Mouse (Mus musculus): Measurements from ENCODE around the gene Rrm2. TPM values are rescaled to one million over a fixed set of nuclear protein-coding genes. Genes with fewer than 3 reads are reported as not detected.

Gene Rrm2
- polyA plus RNA-seq, 1 experiment from 2014 or later, result 147 TPM

GRCm38 (mm10) chr12:24757387-24757786, 49.3 kb downstream of the Rrm2 start:
- H3K4me3 ChIP-seq (ENCODE audit: low read length), result no peak overlapping the region
- H3K9me3 ChIP-seq (ENCODE audit: control insufficient read depth, low read length), result no peaks in the 10 kb centered on the region
- no peak overlapping the region for H3K9ac ChIP-seq (ENCODE audit: low read depth, low read length)
- no peak overlapping the region for H3K4me2 ChIP-seq (ENCODE audit: low read depth, low read length)
- H3K36me3 ChIP-seq (ENCODE audit: control insufficient read depth, insufficient read depth, low read length), result no peaks in the 10 kb centered on the region
- peak; percentile 70 for ATAC-seq
- no peaks in the 10 kb centered on the region for H3K27me3 ChIP-seq (replicated peaks; ENCODE audit: control insufficient read depth, insufficient read depth, low read length)
- H3K27ac ChIP-seq (ENCODE audit: low read length), result no peak overlapping the region
- H3K4me1 ChIP-seq (ENCODE audit: control insufficient read depth, insufficient read depth, low read length), result peaks cover 3% of the 10 kb centered on the region; the same call in 1 of the 2 replicates

- ATAC-seq, result no peak; the same call in 1 of the 2 replicates
- 22% methylated on average over 6 of the region's 6 CpGs for WGBS
- Histone ChIP-seq H3K9me3 (ENCODE audit: control insufficient read depth, low read length) (no peaks in the 10 kb centered on the region), H3K4me1 (ENCODE audit: control insufficient read depth, insufficient read depth, low read length) (peaks cover 3% of the 10 kb centered on the region; the same call in 1 of the 2 replicates), H3K27ac (ENCODE audit: low read length) (no peak overlapping the region), H3K27me3 (replicated peaks; ENCODE audit: control insufficient read depth, insufficient read depth, low read length) (no peaks in the 10 kb centered on the region), H3K4me3 (ENCODE audit: low read length) (no peak overlapping the region), H3K9ac (ENCODE audit: low read depth, low read length) (no peak overlapping the region), H3K36me3 (ENCODE audit: control insufficient read depth, insufficient read depth, low read length) (no peaks in the 10 kb centered on the region), H3K4me2 (ENCODE audit: low read depth, low read length) (no peak overlapping the region)
Measured at GRCm38 (mm10) chr12:24758374-24758773, 50.3 kb downstream of the Rrm2 start.

- H3K36me3 ChIP-seq (ENCODE audit: control insufficient read depth, insufficient read depth, low read length), result no peaks in the 10 kb centered on the region
- no peak overlapping the region for H3K9ac ChIP-seq (ENCODE audit: low read depth, low read length)
- H3K4me3 ChIP-seq (ENCODE audit: low read length), result no peak overlapping the region
- H3K4me1 ChIP-seq (ENCODE audit: control insufficient read depth, insufficient read depth, low read length), result peaks cover 3% of the 10 kb centered on the region; the same call in 1 of the 2 replicates
- ATAC-seq, result no peak
- no peak overlapping the region for H3K27ac ChIP-seq (ENCODE audit: low read length)
- H3K4me2 ChIP-seq (ENCODE audit: low read depth, low read length), result 0 out of 2 replicates have a peak overlapping the region, but pooled peaks have one; percentile 15
- 6% methylated on average over 3 of the region's 3 CpGs for WGBS
- H3K27me3 ChIP-seq (replicated peaks; ENCODE audit: control insufficient read depth, insufficient read depth, low read length), result no peaks in the 10 kb centered on the region
- H3K9me3 ChIP-seq (ENCODE audit: control insufficient read depth, low read length), result no peaks in the 10 kb centered on the region
Measured at GRCm38 (mm10) chr12:24762253-24762652, 54.2 kb downstream of the Rrm2 start.

Other genes with a start within 250 kb of the Rrm2 start
- gene Taf1b, start 209.9 kb upstream of the Rrm2 start, polyA plus RNA-seq (2015; fragmentation: Nextera tagmentation; extraction: Ambion mirVana), result 15.7 and 18.5 TPM in 2 replicates
- gene Grhl1, start 136.0 kb upstream of the Rrm2 start, polyA plus RNA-seq (2015; fragmentation: Nextera tagmentation; extraction: Ambion mirVana), result 0.60 and 0.86 TPM in 2 replicates
- 8.1 and 10.0 TPM in 2 replicates for gene Klf11, start 57.0 kb upstream of the Rrm2 start, polyA plus RNA-seq (2015; fragmentation: Nextera tagmentation; extraction: Ambion mirVana)
- gene Cys1, start 26.4 kb upstream of the Rrm2 start, polyA plus RNA-seq (2015; fragmentation: Nextera tagmentation; extraction: Ambion mirVana), result 1.4 and 2.1 TPM in 2 replicates
- 16.5 and 19.5 TPM in 2 replicates for gene Mboat2, start 122.6 kb downstream of the Rrm2 start, polyA plus RNA-seq (2015; fragmentation: Nextera tagmentation; extraction: Ambion mirVana)

Measured in intestine, embryonic 16.5 days (tissue).